Mouse (Mus musculus) forelimb bud, embryonic 11.5 days (tissue): ENCODE measurements around the gene Rbm46.
A peak's percentile ranks its signal among the peaks of the same experiment; 100 is the strongest.

Experiments
- DNase-seq: peaks from one replicate; pipeline ENCODE4 v3.0.0-alpha.2; 2012; ENCODE audit warnings: low read depth, low spot score

The Rbm46 gene

GRCm38 (mm10) chr3:82876372-82876739, at the start of gene Rbm46:
Rbm46 (minus strand) TSS chr3:82876483.
- DNase-seq: peak; percentile 84

DNA sequence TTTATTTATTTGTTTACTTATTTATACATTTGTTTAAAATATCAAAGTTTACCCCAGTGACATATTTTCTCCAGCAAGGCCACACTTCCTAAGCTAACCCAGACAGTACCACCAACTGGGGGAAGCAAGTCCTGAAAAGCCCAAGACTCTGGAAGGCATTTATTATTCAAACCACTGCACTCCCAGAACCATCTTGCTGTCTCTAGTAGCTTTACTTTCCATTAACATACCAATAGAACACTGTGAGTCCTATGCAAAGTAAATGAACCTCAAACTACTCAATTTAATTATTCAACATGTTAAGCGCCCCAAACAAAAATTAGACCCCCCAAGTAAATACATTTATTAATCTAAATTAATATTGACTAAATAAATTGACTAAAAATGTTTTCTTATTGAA, 39.3 kb upstream of the Rbm46 start:
- no peak for DNase-seq

GRCm38 (mm10) chr3:82908671-82909070, 32.4 kb upstream of the Rbm46 start:
- DNase-seq: no peak

DNA sequence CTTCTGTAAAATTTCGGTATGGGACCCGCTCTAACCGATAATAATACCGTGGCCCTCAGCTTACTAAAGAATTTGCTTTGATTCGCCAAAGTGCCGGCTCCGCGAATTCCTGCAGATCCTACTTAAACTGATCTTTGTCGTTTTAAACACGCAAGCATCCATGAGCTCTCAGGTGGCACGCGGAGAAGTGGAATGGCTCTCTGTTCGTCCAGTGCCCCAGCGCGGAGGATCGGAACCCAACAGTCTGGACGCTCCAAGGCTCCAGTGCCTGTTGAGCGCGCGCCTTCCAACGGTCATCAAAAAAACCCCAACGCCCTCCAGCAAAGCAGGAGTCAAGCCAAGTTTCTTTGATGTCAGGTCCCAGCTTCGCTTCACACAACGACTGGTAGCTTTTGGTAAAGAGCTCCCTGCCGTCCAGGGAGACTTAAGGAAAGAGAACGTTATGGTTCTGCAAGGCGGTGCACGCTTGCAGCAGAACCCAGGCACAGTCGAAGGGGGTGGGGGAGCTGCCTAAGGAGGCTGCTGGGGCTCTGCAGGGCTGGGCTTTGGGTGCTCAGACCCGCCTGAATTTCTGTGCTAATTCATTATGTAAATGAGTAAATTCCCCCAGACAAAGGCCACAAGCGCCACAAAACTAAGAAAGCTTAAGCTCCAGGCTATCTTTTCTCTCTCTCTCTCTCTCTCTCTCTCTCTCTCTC, 28.1 kb upstream of the Rbm46 start:
- peak; percentile 14 for DNase-seq

- peak; percentile 8 for DNase-seq
Measured at GRCm38 (mm10) chr3:82903613-82904205, 27.4 kb upstream of the Rbm46 start, which contains the start of gene Lrat. Lrat (minus strand) TSS chr3:82903973.

DNA sequence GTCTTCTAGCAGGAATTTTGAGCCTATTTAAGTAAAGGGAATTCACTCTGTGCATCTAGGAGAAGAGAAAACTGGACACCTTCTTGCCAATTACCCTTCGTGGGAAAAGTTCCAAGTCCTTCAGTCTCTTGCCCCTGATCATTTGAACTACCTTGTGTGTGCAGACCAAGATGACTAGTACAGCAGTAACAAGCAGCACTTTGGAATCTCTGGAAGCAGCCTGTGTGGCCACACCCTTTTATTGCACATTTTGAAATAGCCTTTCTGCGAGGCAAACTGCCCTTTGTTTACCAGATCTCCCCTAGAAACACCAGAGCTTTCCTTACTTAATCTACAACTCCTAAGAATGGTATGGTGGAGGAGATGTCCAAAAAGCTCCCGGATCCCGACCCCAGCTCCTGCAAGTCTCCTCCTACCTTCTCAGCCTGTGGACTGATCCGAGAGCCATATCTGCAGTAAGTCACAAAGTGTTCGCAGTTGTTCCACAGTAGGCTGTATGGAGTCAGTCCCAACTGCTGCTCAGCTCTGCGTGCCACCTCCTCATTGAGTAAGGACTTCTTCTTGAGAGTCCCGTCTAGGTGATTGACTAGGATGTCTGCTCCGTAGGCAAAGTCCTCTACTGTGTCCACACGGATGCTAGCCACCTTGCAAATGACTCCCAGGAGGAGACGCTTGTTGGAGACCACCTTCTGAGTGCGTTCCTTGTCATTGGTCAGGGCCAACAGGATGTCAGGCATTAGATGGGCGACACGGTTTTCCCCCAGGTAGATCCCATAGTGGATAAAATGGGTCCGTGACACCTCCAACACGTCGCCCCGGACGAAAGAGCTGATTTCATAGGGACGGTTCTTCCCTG, 26.7 kb upstream of the Rbm46 start:
- no peak for DNase-seq

DNA sequence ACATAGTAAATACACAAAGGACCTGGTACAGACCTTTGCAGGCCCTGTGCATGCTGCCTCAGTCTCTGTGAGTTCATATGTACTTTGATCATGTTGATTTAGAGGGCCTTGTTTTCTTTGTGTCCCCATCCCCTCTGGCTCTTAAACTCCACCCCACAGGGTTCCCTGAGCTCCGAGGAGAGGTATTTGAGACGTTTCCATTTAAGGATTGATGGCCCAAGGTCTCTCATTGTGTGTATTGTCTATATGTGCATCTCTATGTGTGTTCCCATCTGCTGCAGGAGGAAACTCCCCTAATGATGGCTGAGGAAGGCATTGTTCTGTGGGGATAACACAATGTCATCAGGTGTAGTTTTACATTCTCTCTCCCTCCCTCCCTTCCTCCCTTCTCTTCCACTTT, 12.6 kb upstream of the Rbm46 start:
- DNase-seq: no peak

DNA sequence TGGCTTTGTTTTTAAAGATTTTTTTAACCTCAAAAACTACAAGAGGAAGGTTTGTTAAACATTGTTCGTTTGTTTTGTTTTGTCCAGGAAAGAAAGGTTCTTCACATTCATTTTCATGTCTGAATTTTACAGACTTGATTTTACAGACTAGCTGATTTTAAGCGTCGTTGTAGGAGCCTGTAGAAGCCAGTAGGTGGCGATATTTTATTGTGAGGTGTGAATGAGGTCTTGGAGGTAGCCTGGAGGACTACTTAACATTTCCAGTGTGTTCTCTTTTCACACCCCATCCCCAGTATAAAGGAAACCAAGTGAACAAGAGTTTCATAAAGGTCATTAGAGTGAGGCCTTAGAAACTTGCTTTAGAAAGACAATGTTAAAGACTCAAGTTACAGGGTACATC, 975 bp upstream of the Rbm46 start:
- DNase-seq: peak; percentile 69

DNA sequence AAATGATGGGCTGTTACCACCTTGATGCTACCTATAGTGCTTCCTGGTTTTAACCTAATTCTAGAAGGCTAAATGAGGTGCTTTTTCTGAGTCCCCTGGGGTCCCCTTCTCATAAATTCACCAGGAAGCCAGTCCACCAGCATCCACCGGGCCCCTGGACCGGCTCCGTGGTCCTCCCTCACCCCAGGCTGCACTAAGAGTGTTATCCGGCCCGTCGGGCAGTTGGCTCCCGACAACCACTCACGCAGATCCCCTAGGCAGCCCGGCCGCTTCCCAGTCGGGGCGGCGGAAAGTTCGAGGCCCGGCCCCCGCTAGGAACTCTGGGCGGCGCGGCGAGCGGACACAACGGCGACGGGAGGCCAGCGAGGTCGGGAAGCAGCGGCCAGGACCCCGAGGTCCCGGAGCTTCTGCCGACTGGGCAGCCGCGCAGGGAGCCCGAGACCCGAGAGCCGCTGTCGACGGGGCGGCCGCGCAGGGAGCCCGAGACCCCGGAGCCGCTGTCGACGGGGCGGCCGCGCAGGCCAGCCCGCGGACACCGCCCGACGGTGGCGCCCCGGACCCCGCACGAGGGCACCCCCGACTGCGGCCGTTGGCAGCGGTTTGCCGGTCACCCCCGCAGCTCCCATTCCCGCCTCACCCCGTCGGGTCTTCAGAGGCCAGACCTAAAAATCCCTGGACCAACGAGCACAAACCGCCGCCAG, 462 bp downstream of the Rbm46 start:
- DNase-seq: no peak

- DNase-seq: peak; percentile 32
Measured at GRCm38 (mm10) chr3:82857414-82858077, 18.7 kb downstream of the Rbm46 start.

- DNase-seq: no peak
Measured at GRCm38 (mm10) chr3:82825165-82825564, 51.1 kb downstream of the Rbm46 start.

GRCm38 (mm10) chr3:82811851-82812250, 64.4 kb downstream of the Rbm46 start:
- DNase-seq: no peak

- DNase-seq: no peak
Measured at GRCm38 (mm10) chr3:82810334-82811120, 65.8 kb downstream of the Rbm46 start.

GRCm38 (mm10) chr3:82809769-82810168, 66.5 kb downstream of the Rbm46 start:
- DNase-seq: no peak

DNA sequence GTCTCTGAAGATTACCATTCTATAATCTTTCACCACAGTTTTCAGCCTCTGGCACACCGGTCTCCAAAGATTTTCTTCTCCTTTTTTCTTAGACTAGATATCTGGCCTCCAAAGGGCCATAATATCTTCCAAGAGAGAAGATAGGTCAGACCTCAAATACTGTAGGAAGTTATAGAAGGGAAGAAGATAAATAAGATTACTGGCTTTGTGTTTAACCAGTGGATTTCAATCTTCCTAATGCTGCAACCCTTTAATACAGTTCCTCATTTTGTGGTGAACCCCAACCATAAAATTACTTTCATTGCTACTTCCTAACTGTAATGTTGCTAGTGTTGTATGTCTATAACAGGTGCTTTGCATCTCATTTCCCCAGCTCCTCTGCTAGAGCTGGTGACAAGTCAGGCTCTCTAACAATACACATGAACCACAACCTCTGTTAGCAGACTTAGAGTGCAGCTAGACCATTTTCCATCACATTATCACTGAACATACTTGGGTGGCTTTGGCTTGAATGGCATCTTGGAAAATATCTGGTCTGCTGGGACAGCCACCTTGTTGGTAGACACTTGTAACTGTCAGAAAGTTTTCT, 67.9 kb downstream of the Rbm46 start:
- no peak for DNase-seq

DNA sequence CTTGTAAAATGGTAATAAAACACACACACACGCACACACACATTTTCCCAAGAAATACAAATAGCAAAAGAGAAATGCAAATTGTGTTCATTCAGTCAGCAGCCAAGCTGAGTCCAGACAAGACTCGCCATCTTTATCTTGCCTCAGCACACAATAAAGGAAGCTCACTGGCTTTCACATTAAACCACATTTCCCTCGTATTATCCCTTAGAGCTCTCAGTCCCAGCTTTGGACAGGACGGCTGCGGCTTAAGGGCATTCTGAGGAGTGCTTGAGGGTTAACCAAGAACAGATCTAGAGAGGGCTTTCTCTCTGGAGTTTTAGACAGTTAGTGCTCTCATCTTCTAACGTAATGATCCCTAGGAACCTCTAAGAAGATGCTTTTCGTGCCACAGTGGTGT, 71.0 kb downstream of the Rbm46 start:
- no peak for DNase-seq

- DNase-seq: no peak
Measured at GRCm38 (mm10) chr3:82800470-82800843, 75.8 kb downstream of the Rbm46 start.

DNA sequence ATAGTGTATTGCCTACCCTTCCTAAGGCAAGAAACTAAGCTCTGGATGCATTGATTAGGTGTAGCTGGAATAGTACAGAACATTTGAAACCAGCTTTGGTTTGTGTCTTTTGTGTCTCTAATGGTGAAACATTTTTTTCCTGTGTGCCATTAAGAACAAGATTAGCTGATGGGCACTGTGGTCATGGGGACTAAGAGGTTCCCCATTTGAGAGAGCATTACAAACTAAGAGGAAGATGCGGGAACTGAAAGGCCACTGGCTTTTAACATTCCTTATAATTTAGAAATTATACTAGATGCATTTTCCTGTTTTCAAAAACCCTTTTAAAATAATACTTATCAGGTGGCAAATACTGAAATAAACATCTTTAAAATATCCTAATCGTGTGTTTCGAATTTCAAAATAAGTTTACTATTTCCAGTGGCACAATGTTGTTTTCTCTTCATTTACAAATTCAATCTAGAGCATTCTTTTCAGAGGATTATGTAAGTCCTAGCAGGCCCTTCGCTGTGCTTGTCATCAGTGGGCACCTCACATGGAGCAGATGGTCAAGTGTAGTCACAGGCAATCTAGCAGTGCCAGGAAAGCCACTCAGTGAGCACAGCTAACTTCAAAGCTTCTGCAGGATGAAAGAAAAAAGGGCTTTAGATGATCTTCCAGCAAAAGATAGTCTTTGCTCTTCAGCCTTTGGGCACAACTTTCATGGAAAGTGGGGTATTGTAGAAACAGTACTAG, 76.4 kb downstream of the Rbm46 start:
- no peak for DNase-seq

DNA sequence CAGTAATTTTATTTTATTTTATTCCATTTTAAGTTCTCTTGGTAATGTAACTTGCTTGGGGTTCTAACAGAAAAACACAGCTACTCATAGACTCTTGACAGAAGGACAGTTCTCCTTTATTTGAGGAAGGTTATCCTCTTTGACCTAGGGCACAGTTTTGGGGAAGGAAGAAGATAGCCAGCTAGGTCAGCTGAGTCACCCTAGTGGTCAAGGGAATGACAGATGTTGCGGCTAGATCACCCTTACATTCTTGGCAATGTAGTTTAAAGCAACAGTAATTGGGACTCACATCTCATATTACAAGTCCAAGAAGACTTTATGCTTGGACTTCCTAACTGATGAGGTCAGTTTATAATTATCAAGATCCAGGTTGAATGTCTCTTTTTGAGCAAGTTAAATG, 82.6 kb downstream of the Rbm46 start:
- DNase-seq: no peak

DNA sequence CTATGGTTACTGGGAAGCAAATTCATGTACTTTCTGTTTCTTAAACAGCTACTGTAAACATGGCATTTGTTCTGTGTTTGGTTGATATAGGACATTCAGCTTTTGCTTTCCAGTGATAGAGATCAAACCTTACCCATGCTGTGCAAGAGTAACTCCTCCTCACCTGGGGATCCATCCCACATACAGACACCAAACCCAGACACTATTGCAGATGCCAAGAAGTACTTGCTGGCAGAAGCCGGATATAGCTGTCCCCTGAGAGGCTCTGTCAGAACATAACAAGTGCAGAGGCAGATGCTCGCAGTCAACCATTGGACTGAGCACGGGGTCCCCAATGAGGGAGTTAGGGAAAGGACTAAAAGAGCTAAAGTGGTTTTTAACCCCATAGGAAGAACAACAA, 84.6 kb downstream of the Rbm46 start:
- no peak for DNase-seq
